Mouse (Mus musculus) megakaryocyte, embryonic 14.5 days (primary cell): ENCODE data around the gene Tomm20.

ENCODE experiments used
- FLI1 ChIP-seq: IDR thresholded peaks from 2 replicates; pipeline ENCODE4 v1.6.1; 2012; ENCODE audit warnings: low read length, inconsistent platforms, mixed read lengths
- GATA1 ChIP-seq: IDR thresholded peaks from 3 replicates; pipeline ENCODE4 v1.6.1; 2012; ENCODE audit warnings: mixed read lengths, low read length, inconsistent platforms, borderline replicate concordance

- no peak for TF ChIP-seq GATA1
- no peak for TF ChIP-seq FLI1
Observed at GRCm38 (mm10) chr8:126908805-126909204, 36.8 kb downstream of the Tomm20 start.
